Mouse (Mus musculus): ENCODE results near the gene Ints1. TPM values are rescaled to one million over a fixed set of nuclear protein-coding genes. Genes with fewer than 3 reads are reported as not detected.
"Not testable (repeated sequence)": the region's sequence is repeated elsewhere in the genome, so short reads cannot be mapped to it uniquely, and the experiment has no call there.

Ints1 gene
- polyA plus RNA-seq, 1 experiment = 43.1 TPM

DNA sequence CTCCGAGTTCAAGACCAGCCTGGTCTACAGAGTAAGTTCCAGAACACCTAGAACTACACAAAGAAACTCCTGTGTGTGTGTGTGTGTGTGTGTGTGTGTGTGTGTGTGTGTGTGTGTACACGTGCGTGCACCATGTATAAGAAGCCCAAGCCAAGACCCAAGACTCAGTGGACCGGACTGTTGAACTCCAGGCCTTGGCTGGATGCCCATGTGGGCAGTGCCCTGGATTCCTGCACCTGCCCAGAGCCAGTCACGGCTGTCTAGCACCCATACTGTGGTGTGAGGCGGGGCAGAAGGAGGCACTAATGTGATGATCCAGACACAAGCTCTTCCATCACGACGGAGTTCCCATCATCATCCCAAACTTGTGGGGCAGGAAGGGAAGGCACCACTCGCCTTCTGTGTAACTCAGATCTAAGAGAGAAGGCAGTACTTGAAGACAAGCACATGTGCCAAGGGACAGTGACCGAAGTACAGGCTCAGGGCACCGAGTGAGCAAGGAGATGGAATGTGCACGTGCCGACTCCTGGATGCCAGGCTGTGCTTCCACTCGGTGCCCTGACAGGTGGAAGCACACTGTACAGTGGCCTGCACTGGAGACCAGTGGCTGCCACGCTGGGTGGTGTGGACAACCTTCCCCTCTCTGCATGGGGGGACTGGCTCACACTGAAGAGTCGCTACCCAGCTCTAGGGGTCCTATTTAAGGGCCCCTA, 25.9 kb downstream of the Ints1 start:
- TF ChIP-seq MAX (IDR thresholded peaks at IDR 0.05) (no peak), USF1 (IDR thresholded peaks at IDR 0.05; ENCODE audit: low read depth) (no peak), MYOD1 (IDR thresholded peaks at IDR 0.05; ENCODE audit: control insufficient read depth, insufficient read length, low read depth) (no peak), CTCF (IDR thresholded peaks at IDR 0.05; ENCODE audit: control insufficient read depth, insufficient read depth, insufficient read length) (no peak), MYOG (IDR thresholded peaks at IDR 0.05; ENCODE audit: control insufficient read depth, extremely low read depth, insufficient read length) (no peak), FOSL1 (IDR thresholded peaks at IDR 0.05; ENCODE audit: insufficient read depth, low read length, poor library complexity, severe bottlenecking) (no peak), CEBPB (IDR thresholded peaks at IDR 0.05; ENCODE audit: low read depth) (no peak)
- Histone ChIP-seq H3K36me3 (ENCODE audit: control insufficient read depth, insufficient read depth) (peaks cover 4% of the 10 kb centered on the region), H3K79me2 (ENCODE audit: control insufficient read depth, insufficient read depth) (no peaks in the 10 kb centered on the region), H3K27me3 (ENCODE audit: control insufficient read depth, insufficient read depth, insufficient read length) (no peaks in the 10 kb centered on the region), H3K4me3 (ENCODE audit: insufficient read depth, poor library complexity, severe bottlenecking) (no peak overlapping the region), H3K79me3 (ENCODE audit: low read depth) (no peaks in the 10 kb centered on the region), H3ac (ENCODE audit: control insufficient read depth, insufficient read length, low read depth) (no peak overlapping the region)

DNA sequence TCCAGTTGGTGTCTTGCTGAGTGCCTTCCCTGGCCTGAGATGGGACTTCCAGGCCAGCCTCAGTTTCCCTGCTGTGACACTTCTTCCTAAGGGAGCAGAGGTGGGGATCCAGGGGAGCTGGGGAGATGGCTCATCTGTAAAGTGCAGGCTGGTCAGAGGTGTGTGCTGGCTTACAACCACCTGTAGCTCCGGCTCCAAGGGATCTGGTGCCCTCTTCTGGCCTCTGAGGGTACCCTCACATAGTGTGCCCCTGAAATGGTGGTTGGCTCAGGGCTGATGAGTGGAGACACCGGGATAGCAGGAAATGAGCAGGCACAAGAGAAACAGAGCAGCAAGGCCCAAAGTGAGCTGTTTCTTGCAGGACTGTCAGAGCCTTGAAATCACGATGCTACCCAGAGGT, 29.7 kb downstream of the Ints1 start:
- Histone ChIP-seq H3K27me3 (ENCODE audit: control insufficient read depth, insufficient read depth, insufficient read length) (no peaks in the 10 kb centered on the region), H3ac (ENCODE audit: control insufficient read depth, insufficient read length, low read depth) (no peak overlapping the region), H3K79me2 (ENCODE audit: control insufficient read depth, insufficient read depth) (no peaks in the 10 kb centered on the region), H3K79me3 (ENCODE audit: low read depth) (no peaks in the 10 kb centered on the region), H3K4me3 (ENCODE audit: insufficient read depth, poor library complexity, severe bottlenecking) (no peak overlapping the region), H3K36me3 (ENCODE audit: control insufficient read depth, insufficient read depth) (peaks cover 4% of the 10 kb centered on the region)
- TF ChIP-seq CTCF (IDR thresholded peaks at IDR 0.05; ENCODE audit: control insufficient read depth, insufficient read depth, insufficient read length) (peak; percentile 82), USF1 (IDR thresholded peaks at IDR 0.05; ENCODE audit: low read depth) (peak; percentile 9), MYOG (IDR thresholded peaks at IDR 0.05; ENCODE audit: control insufficient read depth, extremely low read depth, insufficient read length) (no peak)

DNA sequence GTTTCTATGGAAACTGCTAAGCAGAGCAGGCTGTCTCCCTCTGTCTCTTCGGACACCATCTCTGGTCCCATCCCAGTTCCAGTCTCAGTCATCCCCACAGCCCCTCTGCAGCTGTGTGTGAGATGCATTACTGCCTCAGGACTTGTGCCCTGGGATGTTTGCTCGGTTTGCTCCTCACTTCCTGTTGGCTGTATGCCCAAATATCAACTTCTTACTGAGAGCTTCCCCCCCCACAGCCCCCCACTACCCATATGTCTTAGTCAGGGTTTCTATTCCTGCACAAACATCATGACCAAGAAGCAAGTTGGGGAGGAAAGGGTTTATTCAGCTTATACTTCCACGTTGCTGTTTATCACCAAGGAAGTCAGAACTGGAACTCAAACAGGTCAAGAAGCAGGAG, 32.8 kb downstream of the Ints1 start:
- not testable (repeated sequence) for H3K4me3 ChIP-seq (ENCODE audit: insufficient read depth, poor library complexity, severe bottlenecking); H3K79me2 ChIP-seq (ENCODE audit: control insufficient read depth, insufficient read depth); H3K27me3 ChIP-seq (ENCODE audit: control insufficient read depth, insufficient read depth, insufficient read length); H3ac ChIP-seq (ENCODE audit: control insufficient read depth, insufficient read length, low read depth); H3K36me3 ChIP-seq (ENCODE audit: control insufficient read depth, insufficient read depth); H3K79me3 ChIP-seq (ENCODE audit: low read depth)

DNA sequence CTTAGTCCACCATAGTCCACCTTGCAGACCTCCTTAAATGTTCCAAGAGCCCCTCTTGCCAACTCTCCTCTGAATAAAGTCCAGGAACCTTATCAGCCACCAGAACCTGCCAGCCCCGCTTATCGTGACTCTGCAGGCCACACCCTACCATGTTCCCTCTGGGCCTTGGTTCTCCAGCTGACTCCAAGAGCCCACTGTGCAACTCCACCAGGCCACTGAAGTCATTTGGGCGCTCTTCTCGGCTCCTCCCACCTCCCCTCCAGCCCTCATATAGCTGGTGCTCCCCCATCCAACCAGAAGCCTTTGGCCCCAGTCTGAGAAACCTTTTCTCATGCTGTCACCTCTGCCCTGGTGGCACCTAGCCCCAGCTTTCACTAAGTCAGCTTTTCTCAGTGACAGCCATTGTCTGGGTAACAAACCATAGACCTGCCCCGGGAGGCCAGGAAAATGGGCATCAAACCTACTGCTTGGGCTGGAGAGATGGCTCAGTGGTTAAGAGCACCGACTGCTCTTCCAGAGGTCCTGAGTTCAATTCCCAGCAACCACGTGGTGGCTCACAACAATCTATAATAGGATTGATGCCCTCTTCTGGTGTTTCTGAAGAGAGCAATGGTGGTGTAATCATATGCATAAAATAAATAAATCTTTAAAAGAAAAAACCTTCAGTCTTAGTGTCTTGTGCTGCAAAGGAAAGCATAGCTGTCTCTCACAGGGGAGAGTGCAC, 36.7 kb downstream of the Ints1 start:
- TF ChIP-seq FOSL1 (IDR thresholded peaks at IDR 0.05; ENCODE audit: insufficient read depth, low read length, poor library complexity, severe bottlenecking) = no peak
- TF ChIP-seq MYOD1 (IDR thresholded peaks at IDR 0.05; ENCODE audit: control insufficient read depth, insufficient read length, low read depth) = no peak
- no peak for TF ChIP-seq USF1 (IDR thresholded peaks at IDR 0.05; ENCODE audit: low read depth)
- no peak for TF ChIP-seq MAX (IDR thresholded peaks at IDR 0.05)
- TF ChIP-seq CTCF (IDR thresholded peaks at IDR 0.05; ENCODE audit: control insufficient read depth, insufficient read depth, insufficient read length) = no peak
- no peak for TF ChIP-seq CEBPB (IDR thresholded peaks at IDR 0.05; ENCODE audit: low read depth)
- no peak for TF ChIP-seq MYOG (IDR thresholded peaks at IDR 0.05; ENCODE audit: control insufficient read depth, extremely low read depth, insufficient read length)
- Histone ChIP-seq H3K79me2 (ENCODE audit: control insufficient read depth, insufficient read depth) (peaks cover 24% of the 10 kb centered on the region), H3ac (ENCODE audit: control insufficient read depth, insufficient read length, low read depth) (no peak overlapping the region), H3K79me3 (ENCODE audit: low read depth) (peaks cover 15% of the 10 kb centered on the region), H3K36me3 (ENCODE audit: control insufficient read depth, insufficient read depth) (no peaks in the 10 kb centered on the region), H3K27me3 (ENCODE audit: control insufficient read depth, insufficient read depth, insufficient read length) (no peaks in the 10 kb centered on the region), H3K4me3 (ENCODE audit: insufficient read depth, poor library complexity, severe bottlenecking) (no peak overlapping the region)

DNA sequence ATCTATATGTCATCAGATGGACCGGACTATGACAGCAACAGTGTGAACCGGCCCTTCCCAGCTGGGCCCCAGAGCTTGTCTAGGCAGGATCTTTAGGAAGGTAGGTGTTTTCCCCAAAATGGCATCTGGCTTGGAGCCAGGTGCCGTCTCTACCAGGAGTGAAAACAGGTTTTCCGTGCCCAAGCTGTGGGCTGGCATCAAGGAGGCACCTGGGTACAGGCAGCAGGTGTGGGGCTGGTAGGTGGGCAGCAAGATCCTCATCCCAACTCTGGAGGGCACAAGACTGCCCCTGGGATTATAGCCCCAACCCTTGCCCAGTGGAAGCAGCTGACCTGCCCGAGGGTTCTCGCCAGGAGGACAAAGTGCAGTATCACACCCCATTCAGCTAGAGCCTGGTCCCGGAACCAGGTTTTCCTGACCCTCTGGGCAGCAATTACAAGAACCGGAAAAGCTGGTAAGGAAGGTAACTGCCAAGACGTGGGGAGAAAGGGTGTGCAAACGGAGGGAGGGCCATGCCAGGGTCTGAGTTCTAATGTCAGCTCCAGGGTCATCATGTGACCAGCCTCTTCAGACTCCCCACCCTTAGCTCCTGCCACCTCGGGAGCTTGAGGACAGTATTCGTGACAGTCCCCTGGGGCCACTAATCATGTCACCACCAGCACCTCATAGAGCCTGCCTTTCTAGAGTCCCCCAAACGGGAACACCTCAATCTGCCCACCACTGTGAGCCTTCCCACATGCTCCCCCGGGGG, 37.5 kb downstream of the Ints1 start:
- Histone ChIP-seq H3ac (ENCODE audit: control insufficient read depth, insufficient read length, low read depth) (no peak overlapping the region), H3K4me3 (ENCODE audit: insufficient read depth, poor library complexity, severe bottlenecking) (no peak overlapping the region), H3K79me2 (ENCODE audit: control insufficient read depth, insufficient read depth) (peaks cover 31% of the 10 kb centered on the region), H3K79me3 (ENCODE audit: low read depth) (peaks cover 22% of the 10 kb centered on the region), H3K36me3 (ENCODE audit: control insufficient read depth, insufficient read depth) (no peaks in the 10 kb centered on the region), H3K27me3 (ENCODE audit: control insufficient read depth, insufficient read depth, insufficient read length) (no peaks in the 10 kb centered on the region)
- TF ChIP-seq CEBPB (IDR thresholded peaks at IDR 0.05; ENCODE audit: low read depth) = no peak
- no peak for TF ChIP-seq MAX (IDR thresholded peaks at IDR 0.05)
- no peak for TF ChIP-seq MYOD1 (IDR thresholded peaks at IDR 0.05; ENCODE audit: control insufficient read depth, insufficient read length, low read depth)
- no peak for TF ChIP-seq MYOG (IDR thresholded peaks at IDR 0.05; ENCODE audit: control insufficient read depth, extremely low read depth, insufficient read length)
- TF ChIP-seq FOSL1 (IDR thresholded peaks at IDR 0.05; ENCODE audit: insufficient read depth, low read length, poor library complexity, severe bottlenecking) = no peak
- no peak for TF ChIP-seq CTCF (IDR thresholded peaks at IDR 0.05; ENCODE audit: control insufficient read depth, insufficient read depth, insufficient read length)
- TF ChIP-seq USF1 (IDR thresholded peaks at IDR 0.05; ENCODE audit: low read depth) = no peak

Data from C2C12 (cell line).